Mouse (Mus musculus): ENCODE measurements around the gene Tnfaip1.
"Not testable (repeated sequence)": the region's sequence is repeated elsewhere in the genome, so short reads cannot be mapped to it uniquely, and the experiment has no call there.

Tnfaip1 gene

GRCm38 (mm10) chr11:78536690-78537084 is 555 bp upstream of the Tnfaip1 start:
- DNase-seq (ENCODE audit: low read depth) = no peak

DNA sequence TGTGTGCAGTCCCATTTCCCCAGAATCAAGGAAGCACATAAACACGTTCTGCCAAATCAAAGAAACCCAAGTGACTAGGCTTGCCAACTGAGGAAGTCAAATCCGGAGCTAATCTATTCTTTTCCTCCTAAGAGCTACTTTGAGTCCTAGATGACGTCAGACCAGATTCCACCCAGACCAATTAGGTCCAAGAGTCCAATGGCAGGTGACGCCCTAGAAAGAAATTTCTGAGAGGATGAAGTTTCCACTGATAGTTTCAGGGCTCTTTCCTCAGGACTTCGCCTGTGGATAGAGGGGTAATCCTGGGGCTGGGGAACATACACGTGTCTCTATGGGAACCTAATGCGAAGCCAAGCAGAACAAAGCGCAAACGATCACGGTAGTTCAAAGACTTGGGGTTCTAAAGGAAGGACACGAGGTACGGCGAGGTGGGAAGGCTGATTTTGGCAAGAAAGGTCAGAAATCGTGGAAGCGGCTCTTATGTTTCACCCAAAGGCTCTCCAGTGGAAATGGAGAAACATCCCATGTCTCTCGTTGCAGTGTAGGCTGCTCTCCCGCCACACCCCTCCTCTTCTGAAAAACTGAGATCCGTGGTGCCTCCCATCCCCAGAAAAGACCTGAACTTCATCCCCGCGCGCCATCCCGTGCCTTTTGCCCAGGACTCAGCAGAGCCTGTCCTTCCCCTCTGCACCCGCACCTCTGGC is 604 bp downstream of the Tnfaip1 start:
- no peak for DNase-seq (ENCODE audit: low read depth)

DNA sequence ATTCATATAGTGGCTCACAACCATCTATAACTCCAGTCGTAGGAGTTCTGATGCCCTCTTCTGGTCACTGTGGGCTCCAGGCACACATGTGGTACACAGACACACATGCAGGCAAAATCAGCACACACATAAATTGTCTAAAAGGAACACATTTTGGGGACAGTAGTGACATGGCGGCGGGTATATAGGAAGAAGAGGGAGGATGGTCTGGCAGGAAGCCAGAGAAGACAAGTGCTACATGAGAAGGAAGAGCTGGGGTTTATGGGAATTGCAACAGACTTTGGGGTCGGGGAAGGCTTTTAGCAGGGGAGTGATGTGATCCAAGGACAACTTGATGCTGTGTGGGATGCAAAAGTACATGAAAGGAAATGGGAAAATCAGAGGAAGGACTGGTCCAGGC is 1.6 kb downstream of the Tnfaip1 start:
- no peak for DNase-seq (ENCODE audit: low read depth)

- not testable (repeated sequence) for DNase-seq (ENCODE audit: low read depth)
Measured at GRCm38 (mm10) chr11:78531515-78531914, 4.6 kb downstream of the Tnfaip1 start.

- no peak for DNase-seq (ENCODE audit: low read depth)
Measured at GRCm38 (mm10) chr11:78531046-78531445, 5.1 kb downstream of the Tnfaip1 start.

- no peak for DNase-seq (ENCODE audit: low read depth)
Measured at GRCm38 (mm10) chr11:78530001-78530400, 6.1 kb downstream of the Tnfaip1 start.

GRCm38 (mm10) chr11:78528714-78529113 is 7.4 kb downstream of the Tnfaip1 start:
- DNase-seq (ENCODE audit: low read depth) = no peak

- no peak for DNase-seq (ENCODE audit: low read depth)
Measured at GRCm38 (mm10) chr11:78524838-78525237, 11.3 kb downstream of the Tnfaip1 start.

GRCm38 (mm10) chr11:78523241-78523955 is 12.7 kb downstream of the Tnfaip1 start:
- no peak for DNase-seq (ENCODE audit: low read depth)

DNA sequence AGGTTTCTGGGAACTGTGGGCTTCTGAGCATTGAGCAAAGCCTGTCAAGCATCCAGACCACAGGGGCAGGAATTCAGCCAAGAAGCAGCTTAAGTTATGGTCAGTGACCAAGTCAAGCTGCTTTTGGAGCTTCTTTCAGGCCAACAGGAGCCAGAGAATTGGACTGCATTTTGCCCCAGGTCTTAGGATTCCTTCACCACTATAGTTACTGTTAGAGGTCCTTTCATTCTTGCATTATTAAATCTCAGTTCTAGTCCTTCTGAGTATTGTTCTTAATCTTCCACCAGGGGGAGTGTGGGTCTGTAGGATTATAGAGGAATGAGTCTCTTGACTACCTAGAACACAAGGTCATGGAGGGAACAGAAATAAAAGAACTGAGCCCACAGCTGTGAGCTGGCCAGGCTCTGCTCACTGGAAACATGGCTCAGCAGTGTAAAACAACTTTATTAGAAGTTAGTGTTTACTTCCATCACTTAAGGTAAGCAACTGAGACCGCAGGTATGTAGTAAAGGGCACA is 13.6 kb downstream of the Tnfaip1 start:
- no peak for DNase-seq (ENCODE audit: low read depth)

DNA sequence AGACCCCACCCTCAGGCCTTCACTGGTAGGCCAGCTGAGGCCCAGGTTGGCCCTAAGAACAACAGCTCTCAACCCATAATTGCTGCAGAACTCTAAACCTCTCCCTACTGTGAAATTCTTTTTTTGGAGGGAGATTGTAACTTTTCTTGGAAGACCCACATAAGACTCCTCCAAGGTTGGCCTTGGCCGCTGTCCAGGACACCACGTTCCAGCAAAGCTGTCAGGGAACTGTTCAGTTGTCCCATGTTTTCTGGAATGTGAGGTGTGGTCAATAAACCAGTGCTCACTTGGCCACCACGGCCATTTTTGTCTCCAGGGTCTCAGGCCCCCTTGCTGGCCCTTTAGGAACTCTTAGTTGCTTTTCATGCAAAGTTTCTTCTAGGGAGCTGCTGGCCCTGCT is 14.3 kb downstream of the Tnfaip1 start:
- DNase-seq (ENCODE audit: low read depth) = no peak

GRCm38 (mm10) chr11:78518931-78519330 is 17.2 kb downstream of the Tnfaip1 start:
- DNase-seq (ENCODE audit: low read depth) = no peak

GRCm38 (mm10) chr11:78515549-78516325 is 20.4 kb downstream of the Tnfaip1 start:
- DNase-seq (ENCODE audit: low read depth) = no peak

GRCm38 (mm10) chr11:78513106-78513790 is 22.9 kb downstream of the Tnfaip1 start:
- DNase-seq (ENCODE audit: low read depth) = no peak

DNA sequence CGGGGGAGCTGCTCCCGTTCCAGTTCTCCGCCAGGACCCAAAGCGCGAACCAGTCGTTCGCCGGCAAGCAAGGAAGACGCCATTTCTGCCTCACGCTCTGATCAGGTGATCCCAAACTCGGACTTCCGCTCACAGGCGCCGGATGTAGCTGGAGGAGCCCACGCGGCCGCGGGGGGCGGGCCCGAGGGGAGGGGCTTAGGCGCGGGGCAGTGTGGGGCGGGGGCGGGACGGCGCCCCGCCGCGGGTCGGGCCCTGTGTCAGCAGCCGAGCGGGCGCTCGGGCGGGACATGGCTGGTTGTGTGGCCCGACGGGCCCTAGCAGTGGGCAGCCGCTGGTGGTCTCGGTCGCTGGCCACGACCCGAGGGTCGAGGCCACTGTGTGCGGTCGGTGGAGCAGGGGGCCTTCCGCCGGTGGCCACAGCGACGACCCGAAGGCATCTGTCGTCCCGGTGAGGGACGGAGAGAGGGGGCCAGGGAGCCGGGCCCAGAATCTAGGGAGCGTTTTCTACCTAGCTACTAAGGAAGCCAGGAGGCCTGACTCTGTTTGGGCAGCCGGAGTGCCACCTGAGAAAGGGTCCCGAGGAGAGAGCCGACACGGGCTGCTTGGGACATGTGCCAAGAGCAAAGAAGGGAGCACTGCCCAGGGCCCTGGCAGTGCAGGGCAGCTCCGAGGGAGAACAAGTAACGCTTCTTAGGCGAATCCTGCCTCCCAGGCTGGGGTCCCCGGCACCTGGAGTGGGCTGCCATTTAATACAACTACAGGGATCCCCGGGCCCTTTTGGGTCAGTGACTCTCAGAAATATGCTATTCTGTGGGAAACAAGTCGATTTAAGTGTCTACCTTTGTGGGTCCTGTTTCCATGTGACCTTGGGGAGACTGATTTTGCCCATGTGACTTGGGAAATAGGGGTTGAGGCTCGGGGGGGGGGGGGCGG is 23.8 kb downstream of the Tnfaip1 start, which contains the start of the genes Tmem199 and Poldip2:
Gene Tmem199, minus strand, starts transcription at position 148 of the 933 bp plus-strand sequence.
Gene Poldip2, plus strand, starts transcription at position 169 of the 933 bp plus-strand sequence.
- peak; percentile 88 for DNase-seq (ENCODE audit: low read depth)

GRCm38 (mm10) chr11:78509148-78509547 is 27.0 kb downstream of the Tnfaip1 start:
- no peak for DNase-seq (ENCODE audit: low read depth)

DNA sequence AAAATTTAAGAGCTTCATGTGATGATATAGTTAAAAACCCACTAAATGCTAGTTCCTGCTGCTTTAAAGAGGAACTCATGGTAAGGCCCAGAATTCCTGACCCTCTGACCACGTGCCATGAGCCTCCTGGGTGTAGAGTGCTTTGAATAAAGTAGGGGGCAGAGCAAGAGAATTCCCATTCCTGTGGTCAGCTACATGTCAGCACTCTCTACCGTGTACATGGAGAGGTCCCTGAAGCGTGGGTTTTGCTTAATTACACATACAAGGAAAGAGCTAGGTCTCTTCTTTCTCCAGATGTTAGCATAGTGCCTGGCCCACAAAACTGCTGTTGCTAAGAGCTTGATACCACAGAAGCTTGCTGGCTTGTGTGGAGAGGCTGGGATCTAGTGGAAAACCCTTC is 30.7 kb downstream of the Tnfaip1 start:
- no peak for DNase-seq (ENCODE audit: low read depth)

- no peak for DNase-seq (ENCODE audit: low read depth)
Measured at GRCm38 (mm10) chr11:78502909-78503650, 33.1 kb downstream of the Tnfaip1 start, which contains the start of gene Sebox. Gene Sebox (plus strand): TSS chr11:78503447.

- DNase-seq (ENCODE audit: low read depth) = no peak
Measured at GRCm38 (mm10) chr11:78501529-78501928, 34.6 kb downstream of the Tnfaip1 start.

Measured in c-Kit-positive CD71-positive TER-119-negative erythroid progenitor cells, embryonic 14.5 days (primary cell).